Comparison of ENCODE assay signal across 26 mouse cellular contexts in the genomic region with DNA sequence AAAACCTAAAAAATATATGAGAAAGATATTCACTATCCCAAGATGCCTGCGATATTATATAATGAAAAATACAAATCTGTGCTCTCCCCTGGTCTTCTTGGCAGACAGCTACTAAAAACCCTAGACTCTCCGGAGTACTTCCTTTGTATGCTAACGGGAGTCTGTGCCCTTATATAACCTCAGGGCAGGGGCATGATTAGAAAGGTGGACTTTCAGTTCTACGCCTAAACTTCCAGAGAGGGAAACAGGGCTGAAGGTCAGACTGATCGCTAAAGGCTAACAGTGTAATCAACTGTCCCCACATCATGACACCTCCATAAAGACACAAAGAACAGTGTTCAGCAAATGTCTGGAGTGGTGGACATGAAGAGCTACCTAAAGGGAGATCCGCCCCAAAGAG. TPM values are rescaled to one million over a fixed set of nuclear protein-coding genes. Genes with fewer than 3 reads are reported as not detected.
DNase-seq lines count a peak whose midpoint lies in the region; ATAC-seq and TF ChIP-seq lines count a peak whose summit lies in the region.
"Had no signal": no experiment of that assay in that cellular context is flagged by ENCODE, and none has a peak within 500 bp of the region (broad histone marks: within the 10 kb centered on the region; RNA-seq: fewer than 3 reads in every experiment).

No protein-coding gene starts in this region.

- H3K4me2 ChIP-seq in intestine, postnatal 0 days (replicated peaks; ENCODE audit: low read depth): no peak overlapping the region
- no peak overlapping the region for H3K4me2 ChIP-seq in liver, embryonic 16.5 days (ENCODE audit: low read depth, low read length)
- no peak overlapping the region for H3K4me2 ChIP-seq in forebrain, embryonic 11.5 days (ENCODE audit: low read depth, low read length, severe bottlenecking)
- H3K4me2 ChIP-seq: heart, embryonic 12.5 days; limb, embryonic 13.5 days; lung, embryonic 15.5 days; stomach, embryonic 15.5 days had no signal

- no peak overlapping the region for H3K27ac ChIP-seq in cerebellum, adult 2 months (ENCODE audit: insufficient read depth, low read length)
- H3K27ac ChIP-seq in intestine, postnatal 0 days (ENCODE audit: low read depth, low read length): peak overlapping the region; percentile 35; the same call in 1 of the 2 replicates
- no peak overlapping the region for H3K27ac ChIP-seq in liver, embryonic 16.5 days (ENCODE audit: low read length)
- H3K27ac ChIP-seq in forebrain, embryonic 11.5 days (ENCODE audit: low read depth, low read length): no peak overlapping the region
- H3K27ac ChIP-seq: hindbrain, embryonic 10.5 days; kidney, postnatal 0 days; limb, embryonic 13.5 days; lung, embryonic 15.5 days; macrophage; stomach, embryonic 15.5 days had no signal

- H3K9me3 ChIP-seq in intestine, postnatal 0 days (ENCODE audit: control insufficient read depth): no peaks in the 10 kb centered on the region
- H3K9me3 ChIP-seq in liver, embryonic 16.5 days (replicated peaks; ENCODE audit: control insufficient read depth, low read length): no peaks in the 10 kb centered on the region
- no peaks in the 10 kb centered on the region for H3K9me3 ChIP-seq in forebrain, embryonic 11.5 days (ENCODE audit: control insufficient read depth, low read length)
- H3K9me3 ChIP-seq: heart, embryonic 12.5 days; hindbrain, embryonic 10.5 days; limb, embryonic 13.5 days; lung, embryonic 15.5 days; stomach, embryonic 15.5 days had no signal

- TF ChIP-seq POLR2A in cerebellum, adult 2 months (IDR thresholded peaks at IDR 0.05; ENCODE audit: borderline replicate concordance, insufficient read depth, low read length): no peak

- peak; percentile 46 for ATAC-seq in intestine, postnatal 0 days
- peak; percentile 71 for ATAC-seq in liver, embryonic 16.5 days (ENCODE audit: low read depth)
- ATAC-seq in forebrain, embryonic 11.5 days (replicated peaks; ENCODE audit: low FRiP score): no peak
- ATAC-seq: CD4-positive, CD25-positive, alpha-beta regulatory T cell, adult 4 months; forebrain, embryonic 14.5 days; hindbrain, embryonic 16.5 days had no signal

- no peak for TF ChIP-seq CTCF in cerebellum, adult 2 months (IDR thresholded peaks at IDR 0.05; ENCODE audit: borderline replicate concordance, insufficient read depth, low read depth, low read length)
- TF ChIP-seq CTCF in intestine, postnatal 0 days (IDR thresholded peaks at IDR 0.05; ENCODE audit: low read depth): no peak

- H3K9ac ChIP-seq in intestine, postnatal 0 days (ENCODE audit: low read depth, low read length): no peak overlapping the region
- no peak overlapping the region for H3K9ac ChIP-seq in liver, embryonic 16.5 days (ENCODE audit: low read depth, low read length)
- no peak overlapping the region for H3K9ac ChIP-seq in forebrain, embryonic 11.5 days (ENCODE audit: low read length)
- H3K9ac ChIP-seq: heart, embryonic 12.5 days; limb, embryonic 13.5 days; lung, embryonic 15.5 days; stomach, embryonic 15.5 days had no signal

- peak; percentile 18 to 32 for DNase-seq in cerebellum, adult 2 months
- DNase-seq in cerebellum, postnatal 36 days: no peak
- DNase-seq in kidney, adult 9 months: peak; percentile 74
- DNase-seq in kidney, postnatal 4 days: no peak
- no peak for DNase-seq in ovary, postnatal 14 days (ENCODE audit: low spot score)
- DNase-seq in forebrain, embryonic 11.5 days (ENCODE audit: low spot score): no peak
- DNase-seq: adrenal gland, postnatal 14 days; cerebellum, adult 11 months; gastrocnemius, postnatal 14 days; heart, adult 18-20 months; heart, postnatal 10 days; right cerebral cortex, adult 18-20 months; right cerebral cortex, postnatal 4 days; thymus, postnatal 25 days had no signal

- WGBS in cerebellum, adult 2 months: 36% methylated on average over 6 of the region's 6 CpGs
- WGBS in intestine, postnatal 0 days: 54% methylated on average over 6 of the region's 6 CpGs
- WGBS in liver, embryonic 16.5 days (ENCODE audit: insufficient replicate concordance): 62% methylated on average over 6 of the region's 6 CpGs
- WGBS in forebrain, embryonic 11.5 days: 81% methylated on average over 6 of the region's 6 CpGs

- H3K4me1 ChIP-seq in cerebellum, adult 2 months (ENCODE audit: control insufficient read depth, insufficient read depth, low read length): no peaks in the 10 kb centered on the region
- no peaks in the 10 kb centered on the region for H3K4me1 ChIP-seq in intestine, postnatal 0 days (replicated peaks; ENCODE audit: control insufficient read depth, insufficient read depth, low read length)
- peaks cover 3% of the 10 kb centered on the region for H3K4me1 ChIP-seq in liver, embryonic 16.5 days (ENCODE audit: control insufficient read depth, low read depth, low read length)
- H3K4me1 ChIP-seq in forebrain, embryonic 11.5 days (replicated peaks; ENCODE audit: control insufficient read depth, insufficient read depth, low read length): no peaks in the 10 kb centered on the region
- H3K4me1 ChIP-seq: stomach, embryonic 15.5 days had no signal

- H3K4me3 ChIP-seq in cerebellum, adult 2 months (replicated peaks; ENCODE audit: insufficient read depth, low read depth, low read length): no peak overlapping the region
- no peak overlapping the region for H3K4me3 ChIP-seq in intestine, postnatal 0 days (ENCODE audit: low read depth, low read length)
- H3K4me3 ChIP-seq in liver, embryonic 16.5 days (ENCODE audit: low read depth, low read length): no peak overlapping the region
- no peak overlapping the region for H3K4me3 ChIP-seq in forebrain, embryonic 11.5 days (ENCODE audit: low read depth, low read length)
- H3K4me3 ChIP-seq: heart, embryonic 12.5 days; hindbrain, embryonic 10.5 days; limb, embryonic 13.5 days; lung, embryonic 15.5 days; stomach, embryonic 15.5 days had no signal

- no peaks in the 10 kb centered on the region for H3K36me3 ChIP-seq in intestine, postnatal 0 days (ENCODE audit: control insufficient read depth, insufficient read depth)
- no peaks in the 10 kb centered on the region for H3K36me3 ChIP-seq in liver, embryonic 16.5 days (ENCODE audit: control insufficient read depth, insufficient read depth)
- no peaks in the 10 kb centered on the region for H3K36me3 ChIP-seq in forebrain, embryonic 11.5 days (ENCODE audit: control insufficient read depth, insufficient read depth, low read length)
- H3K36me3 ChIP-seq: heart, embryonic 12.5 days; hindbrain, embryonic 10.5 days; limb, embryonic 13.5 days; lung, embryonic 15.5 days; stomach, embryonic 15.5 days had no signal

- no peaks in the 10 kb centered on the region for H3K27me3 ChIP-seq in cerebellum, adult 2 months (ENCODE audit: control insufficient read depth, insufficient read depth, low read length)
- H3K27me3 ChIP-seq in intestine, postnatal 0 days (replicated peaks; ENCODE audit: control insufficient read depth, insufficient read depth, low read length): no peaks in the 10 kb centered on the region
- no peaks in the 10 kb centered on the region for H3K27me3 ChIP-seq in liver, embryonic 16.5 days (ENCODE audit: control insufficient read depth, insufficient read depth, low read depth, low read length)
- H3K27me3 ChIP-seq in forebrain, embryonic 11.5 days (ENCODE audit: control insufficient read depth, insufficient read depth, low read length): no peaks in the 10 kb centered on the region
- H3K27me3 ChIP-seq: heart, embryonic 12.5 days; limb, embryonic 13.5 days; lung, embryonic 15.5 days; stomach, embryonic 15.5 days had no signal

RNA-seq across cellular contexts. Expression of gene Ccser2, which starts 11.3 kb away (rescaled TPM):
- 49.4 and 50.8 TPM in 2 replicates for polyA plus RNA-seq in cerebellum, adult 2 months (2012; rRNA removed)
- 81.8 and 81.9 TPM in 2 replicates for polyA plus RNA-seq in intestine, postnatal 0 days (2015; fragmentation: Nextera tagmentation; extraction: Ambion mirVana)
- polyA plus RNA-seq in liver, embryonic 16.5 days (2015; fragmentation: Nextera tagmentation; extraction: Ambion mirVana): 6.7 and 7.0 TPM in 2 replicates
- polyA plus RNA-seq in forebrain, embryonic 11.5 days (2014; fragmentation: Nextera tagmentation; extraction: Ambion mirVana): 30.2 and 33.1 TPM in 2 replicates

Comparison
In these comparisons a context has a peak if more than half of its experiments do, and no peak if none do; other contexts are left out.
1. DNase-seq: peak in cerebellum, adult 2 months (2 of 2) and kidney, adult 9 months (single experiment); none in cerebellum, postnatal 36 days (0 of 2), kidney, postnatal 4 days (0 of 2), ovary, postnatal 14 days (single experiment) and forebrain, embryonic 11.5 days (single experiment).